Mouse (Mus musculus) ZHBTc4 (cell line): ENCODE data around the gene Mrps11.

Source experiments
- DNase-seq: peaks from one replicate; pipeline ENCODE4 v3.0.0-alpha.2; 2011; ENCODE audit warnings: low read depth, low spot score

Mrps11 gene

GRCm38 (mm10) chr7:78782639-78783581, at the start of gene Mrps11, which contains the start of gene Mrpl46:
Mrps11 (plus strand) TSS chr7:78783119.
Mrpl46 (minus strand) TSS chr7:78783531.
- peak; percentile 93 for DNase-seq

GRCm38 (mm10) chr7:78737196-78737595, 45.7 kb upstream of the Mrps11 start:
- no peak for DNase-seq

GRCm38 (mm10) chr7:78737614-78738210, 45.2 kb upstream of the Mrps11 start, which contains the start of gene Ntrk3:
Ntrk3 (minus strand) TSS chr7:78738012.
- no peak for DNase-seq

GRCm38 (mm10) chr7:78739351-78740000, 43.4 kb upstream of the Mrps11 start:
- DNase-seq = no peak

GRCm38 (mm10) chr7:78743731-78744385, 39.1 kb upstream of the Mrps11 start:
- no peak for DNase-seq

- DNase-seq = no peak
Measured at GRCm38 (mm10) chr7:78752961-78753360, 30.0 kb upstream of the Mrps11 start.

GRCm38 (mm10) chr7:78753752-78754457, 29.0 kb upstream of the Mrps11 start:
- no peak for DNase-seq

- DNase-seq = no peak
Measured at GRCm38 (mm10) chr7:78754458-78755000, 28.4 kb upstream of the Mrps11 start.

- no peak for DNase-seq
Measured at GRCm38 (mm10) chr7:78763801-78764200, 19.1 kb upstream of the Mrps11 start.

GRCm38 (mm10) chr7:78765215-78765631, 17.7 kb upstream of the Mrps11 start:
- no peak for DNase-seq

- DNase-seq = peak; percentile 84
Measured at GRCm38 (mm10) chr7:78766019-78766683, 16.8 kb upstream of the Mrps11 start.

GRCm38 (mm10) chr7:78767929-78768531, 14.9 kb upstream of the Mrps11 start:
- DNase-seq = no peak

GRCm38 (mm10) chr7:78769075-78769652, 13.8 kb upstream of the Mrps11 start:
- no peak for DNase-seq

GRCm38 (mm10) chr7:78770936-78771335, 12.0 kb upstream of the Mrps11 start:
- peak; percentile 64 for DNase-seq

- no peak for DNase-seq
Measured at GRCm38 (mm10) chr7:78778741-78779140, 4.2 kb upstream of the Mrps11 start.

GRCm38 (mm10) chr7:78785906-78786305, 3.0 kb downstream of the Mrps11 start:
- no peak for DNase-seq

- no peak for DNase-seq
Measured at GRCm38 (mm10) chr7:78787793-78788380, 5.0 kb downstream of the Mrps11 start.

GRCm38 (mm10) chr7:78791359-78792222, 8.7 kb downstream of the Mrps11 start:
- DNase-seq = peak; percentile 80
